Mouse (Mus musculus) G1E (cell line): ENCODE data around the gene Cerk. TPM values are rescaled to one million over a fixed set of nuclear protein-coding genes. Genes with fewer than 3 reads are reported as not detected.

ENCODE experiments used
- ATAC-seq: 2 replicates; pipeline ENCODE4 v1.8.0; 2016; ENCODE audit warnings: mild to moderate bottlenecking; ENCODE audit not compliant: insufficient number of reproducible peaks, poor library complexity, low FRiP score, severe bottlenecking; ENCODE audit errors: extremely low read depth
- DNase-seq: peaks from one replicate; pipeline ENCODE4 v3.0.0; 2012; ENCODE audit warnings: low spot score
- H3K27me3 ChIP-seq: 2 replicates; pipeline ENCODE4 v1.6.1; 2012; ENCODE audit warnings: mild to moderate bottlenecking, low read length, inconsistent platforms; ENCODE audit not compliant: insufficient read depth
- H3K36me3 ChIP-seq: replicated peaks from 2 replicates; pipeline ENCODE3; 2012; ENCODE audit warnings: mild to moderate bottlenecking, inconsistent platforms
- H3K4me1 ChIP-seq: 2 replicates; pipeline ENCODE4 v1.6.1; 2012; ENCODE audit warnings: low read depth, low read length, inconsistent platforms, mixed read lengths; ENCODE audit not compliant: insufficient read depth
- H3K4me3 ChIP-seq: 2 replicates; pipeline ENCODE4 v1.5.1; 2012; ENCODE audit warnings: low read depth, mild to moderate bottlenecking, inconsistent platforms, low read length, moderate library complexity, mixed read lengths
- H3K9me3 ChIP-seq: replicated peaks from 2 replicates; pipeline ENCODE4 v1.6.1; 2012; ENCODE audit warnings: inconsistent platforms
- CTCF ChIP-seq: IDR thresholded peaks from 2 replicates; pipeline ENCODE4 v1.5.1; 2012; ENCODE audit warnings: low read depth, low read length, inconsistent platforms, mixed read lengths
- GATA1 ChIP-seq: IDR thresholded peaks from 2 replicates; pipeline ENCODE4 v1.6.1; 2012; ENCODE audit warnings: borderline replicate concordance, low read length, inconsistent platforms, mixed read lengths
- GATA2 ChIP-seq: IDR thresholded peaks from 2 replicates; pipeline ENCODE4 v1.6.1; 2012; ENCODE audit warnings: low read depth, low read length, inconsistent platforms, borderline replicate concordance
- POLR2AphosphoS5 ChIP-seq: IDR thresholded peaks from 2 replicates; pipeline ENCODE4 v1.6.1; 2012; ENCODE audit warnings: low read depth, low read length, inconsistent platforms; ENCODE audit not compliant: insufficient replicate concordance
- TAL1 ChIP-seq: conservative IDR thresholded peaks from 2 replicates; pipeline ENCODE4 v1.6.1; 2012; ENCODE audit warnings: low read depth, low read length, inconsistent platforms, mixed read lengths
- polyA plus RNA-seq: library from polyadenylated mRNA; stranded (reverse); fragments of >175 nt; gene quantifications from 2 replicates; pipeline ENCODE4 v1.2.3, GENCODE M21; 2012
- total RNA-seq, 2 experiments: library from RNA; stranded (forward) in 1 of 2; stranded (reverse) in 1 of 2; fragments of 200-1000 nt in 1 of 2; fragments of >200 nt in 1 of 2; fragmentation: Nextera tagmentation in 1 of 2; gene quantifications; 2 replicates each; pipeline ENCODE4 v1.2.3; 2014 to 2017

Cerk gene
- total and polyA plus RNA-seq, 3 experiments, result 0.01 to 0.22 TPM; not detected in 1

GRCm38 (mm10) chr15:86095722-86096603 lies 90.0 kb downstream of the Cerk start:
- Histone ChIP-seq H3K4me1 (peaks cover 44% of the 10 kb centered on the region), H3K4me3 (no peak overlapping the region), H3K9me3 (no peaks in the 10 kb centered on the region), H3K27me3 (no peaks in the 10 kb centered on the region), H3K36me3 (peaks cover 93% of the 10 kb centered on the region)
- no peak for DNase-seq
- no peak for TF ChIP-seq GATA1
- no peak for TF ChIP-seq GATA2
- no peak for TF ChIP-seq TAL1
- no peak for TF ChIP-seq CTCF
- no peak for TF ChIP-seq POLR2AphosphoS5
- ATAC-seq, result no peak

DNA sequence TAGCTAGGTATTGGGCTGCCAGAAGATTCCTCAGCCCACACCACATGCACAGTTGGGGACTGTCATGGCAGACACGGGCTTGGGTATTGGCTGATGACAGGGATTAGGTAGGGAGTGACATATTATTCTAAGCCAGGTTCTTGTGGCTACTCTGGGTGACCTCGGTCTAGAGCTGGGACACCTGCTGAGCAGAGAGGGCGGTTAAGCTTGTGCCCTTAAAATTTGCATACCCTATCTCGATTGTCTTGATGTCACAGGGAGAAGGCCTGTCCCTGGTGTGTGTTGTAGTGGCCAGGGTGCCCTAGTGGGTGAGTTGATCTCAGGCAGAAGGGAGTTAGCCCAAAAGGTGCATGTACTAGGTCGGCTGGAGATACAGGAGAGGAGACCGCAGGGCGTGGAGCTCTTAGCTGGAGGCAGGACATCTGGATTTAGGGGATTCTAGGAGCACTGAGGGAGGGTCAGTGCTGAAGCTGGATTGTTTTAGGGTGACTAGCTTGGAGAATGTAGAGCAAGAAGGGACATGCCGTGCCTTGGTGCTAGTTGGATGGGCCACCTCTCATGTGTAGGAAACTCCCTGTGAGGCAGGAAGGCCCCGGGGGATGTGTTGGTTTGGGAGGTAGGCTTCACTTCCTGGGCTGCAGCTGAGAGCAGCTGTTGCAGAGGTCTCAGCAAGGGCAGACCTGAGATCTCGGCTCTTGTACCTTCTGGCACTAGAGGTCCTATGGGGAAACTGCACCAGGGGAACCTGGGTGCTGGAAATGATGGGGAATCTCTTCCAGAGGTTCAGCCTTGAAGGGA lies 91.4 kb downstream of the Cerk start:
- TF ChIP-seq GATA1 (no peak), GATA2 (no peak), TAL1 (no peak), CTCF (no peak), POLR2AphosphoS5 (no peak)
- H3K4me1 ChIP-seq, result peaks cover 35% of the 10 kb centered on the region
- H3K4me3 ChIP-seq, result no peak overlapping the region
- H3K27me3 ChIP-seq, result no peaks in the 10 kb centered on the region
- ATAC-seq (no peak), DNase-seq (no peak)
- H3K36me3 ChIP-seq, result peaks cover 93% of the 10 kb centered on the region
- no peaks in the 10 kb centered on the region for H3K9me3 ChIP-seq

- Histone ChIP-seq H3K4me1 (peaks cover 32% of the 10 kb centered on the region), H3K36me3 (peaks cover 90% of the 10 kb centered on the region), H3K9me3 (no peaks in the 10 kb centered on the region), H3K4me3 (no peak overlapping the region), H3K27me3 (no peaks in the 10 kb centered on the region)
- TF ChIP-seq POLR2AphosphoS5 (no peak), GATA1 (no peak), GATA2 (no peak), TAL1 (no peak), CTCF (no peak)
- DNase-seq (no peak), ATAC-seq (no peak)
Observed at GRCm38 (mm10) chr15:86093236-86093635, 92.7 kb downstream of the Cerk start.

- Histone ChIP-seq H3K36me3 (peaks cover 95% of the 10 kb centered on the region), H3K27me3 (no peaks in the 10 kb centered on the region), H3K4me3 (no peak overlapping the region), H3K4me1 (peaks cover 43% of the 10 kb centered on the region), H3K9me3 (no peaks in the 10 kb centered on the region)
- ATAC-seq (no peak), DNase-seq (no peak)
- TF ChIP-seq GATA2 (no peak), POLR2AphosphoS5 (no peak), GATA1 (no peak), TAL1 (no peak), CTCF (no peak)
Observed at GRCm38 (mm10) chr15:86091998-86092670, 93.8 kb downstream of the Cerk start.

- Histone ChIP-seq H3K36me3 (peaks cover 96% of the 10 kb centered on the region), H3K9me3 (no peaks in the 10 kb centered on the region), H3K27me3 (no peaks in the 10 kb centered on the region), H3K4me1 (peaks cover 48% of the 10 kb centered on the region), H3K4me3 (no peak overlapping the region)
- DNase-seq (no peak), ATAC-seq (no peak)
- TF ChIP-seq GATA2 (no peak), CTCF (no peak), GATA1 (no peak), POLR2AphosphoS5 (no peak), TAL1 (no peak)
Observed at GRCm38 (mm10) chr15:86091201-86091997, 94.5 kb downstream of the Cerk start.
